In genomic region chr17:33439148-33439547, GRCm38 (mm10) we compare ENCODE assay signal across 8 mouse cellular contexts. TPM values are rescaled to one million over a fixed set of nuclear protein-coding genes. Genes with fewer than 3 reads are reported as not detected.
DNase-seq lines count a peak whose midpoint lies in the region; ATAC-seq and TF ChIP-seq lines count a peak whose summit lies in the region.

No protein-coding gene starts in this region.

- no peak overlapping the region for H3K4me3 ChIP-seq in forebrain, embryonic 10.5 days
- no peak overlapping the region for H3K4me3 ChIP-seq in forebrain, embryonic 15.5 days
- H3K4me3 ChIP-seq in bone marrow macrophage, adult 2 months (ENCODE audit: insufficient read depth, low read length) = no peak overlapping the region
- no peak overlapping the region for H3K4me3 ChIP-seq in midbrain, embryonic 12.5 days

- H3K27ac ChIP-seq in forebrain, embryonic 10.5 days = no peak overlapping the region
- no peak overlapping the region for H3K27ac ChIP-seq in forebrain, embryonic 15.5 days (replicated peaks)
- no peak overlapping the region for H3K27ac ChIP-seq in bone marrow macrophage, adult 2 months (ENCODE audit: insufficient read depth, low read depth, low read length)
- no peak overlapping the region for H3K27ac ChIP-seq in midbrain, embryonic 12.5 days (replicated peaks)

- no peak overlapping the region for H3K4me2 ChIP-seq in forebrain, embryonic 15.5 days (replicated peaks)
- H3K4me2 ChIP-seq in midbrain, embryonic 12.5 days (replicated peaks) = no peak overlapping the region

- peak; percentile 34; the same call in 1 of the 2 replicates for TF ChIP-seq CTCF in bone marrow macrophage, adult 2 months (IDR thresholded peaks at IDR 0.05; ENCODE audit: low read depth, low read length)

- 74% methylated on average over 1 of the region's 1 CpGs for WGBS in forebrain, embryonic 10.5 days
- whole genome bisulfite sequencing in forebrain, embryonic 15.5 days = 68% methylated on average over 1 of the region's 1 CpGs
- 71% methylated on average over 1 of the region's 1 CpGs for WGBS in midbrain, embryonic 12.5 days

- TF ChIP-seq POLR2A in bone marrow macrophage, adult 2 months (IDR thresholded peaks at IDR 0.05; ENCODE audit: borderline replicate concordance, low read depth, low read length) = no peak

- ATAC-seq in forebrain, embryonic 15.5 days (replicated peaks) = no peak
- ATAC-seq in erythroid progenitor cell, adult 5-6 weeks (replicated peaks; ENCODE audit: low FRiP score, poor library complexity, severe bottlenecking) = peak; percentile 61; the same call in 1 of the 2 replicates
- ATAC-seq in midbrain, embryonic 12.5 days (ENCODE audit: low FRiP score, low read depth) = peak; percentile 49; the same call in 1 of the 2 replicates

- no peaks in the 10 kb centered on the region for H3K27me3 ChIP-seq in forebrain, embryonic 10.5 days (ENCODE audit: poor library complexity, severe bottlenecking)
- H3K27me3 ChIP-seq in forebrain, embryonic 15.5 days = no peaks in the 10 kb centered on the region
- no peaks in the 10 kb centered on the region for H3K27me3 ChIP-seq in midbrain, embryonic 12.5 days

- H3K9me3 ChIP-seq in forebrain, embryonic 10.5 days = no peaks in the 10 kb centered on the region
- H3K9me3 ChIP-seq in forebrain, embryonic 15.5 days = no peaks in the 10 kb centered on the region
- no peaks in the 10 kb centered on the region for H3K9me3 ChIP-seq in midbrain, embryonic 12.5 days

- no peaks in the 10 kb centered on the region for H3K4me1 ChIP-seq in forebrain, embryonic 10.5 days
- H3K4me1 ChIP-seq in forebrain, embryonic 15.5 days = no peaks in the 10 kb centered on the region
- peaks cover 21% of the 10 kb centered on the region for H3K4me1 ChIP-seq in bone marrow macrophage, adult 2 months (ENCODE audit: control insufficient read depth, insufficient read depth, low read length)
- no peaks in the 10 kb centered on the region for H3K4me1 ChIP-seq in midbrain, embryonic 12.5 days

- no peaks in the 10 kb centered on the region for H3K36me3 ChIP-seq in forebrain, embryonic 10.5 days (replicated peaks)
- no peaks in the 10 kb centered on the region for H3K36me3 ChIP-seq in forebrain, embryonic 15.5 days
- H3K36me3 ChIP-seq in midbrain, embryonic 12.5 days = no peaks in the 10 kb centered on the region

- no peak overlapping the region for H3K9ac ChIP-seq in forebrain, embryonic 15.5 days (replicated peaks)
- no peak overlapping the region for H3K9ac ChIP-seq in midbrain, embryonic 12.5 days (replicated peaks)

- DNase-seq in forebrain, embryonic 10.5 days (ENCODE audit: extremely low spot score, low spot score) = peak; percentile 60
- peak; percentile 87 for DNase-seq in heart, postnatal 4 days
- peak; percentile 56 to 75 for DNase-seq in left cerebral cortex, adult 18-20 months (ENCODE audit: low spot score in 2 of 2)
- DNase-seq in spleen, postnatal 36 days (ENCODE audit: low spot score in 2 of 2) = peak; percentile 45 to 60

RNA-seq across cellular contexts. Expression of gene Actl9, which starts 6.5 kb away (rescaled TPM):
- polyA plus RNA-seq in forebrain, embryonic 10.5 days (2016; fragmentation: Nextera tagmentation; extraction: Ambion mirVana) = not detected in 2 replicates
- not detected in 2 replicates for polyA plus RNA-seq in forebrain, embryonic 15.5 days (2015; fragmentation: Nextera tagmentation; extraction: Ambion mirVana)
- polyA plus RNA-seq in bone marrow macrophage, adult 2 months (2012; ENCODE audit: insufficient read depth, insufficient read length, missing spikeins) = not detected in 2 replicates
- not detected in 2 replicates for total RNA-seq in erythroid progenitor cell, adult 5-6 weeks (2015; ENCODE audit: low replicate concordance)
- not detected in 2 replicates for total RNA-seq in erythroid progenitor cell, adult 5-6 weeks (2017; ENCODE audit: low replicate concordance)
- not detected for total RNA-seq in heart, postnatal 4 days (2021)
- not detected for total RNA-seq in left cerebral cortex, adult 18-20 months (2021)
- not detected in 2 replicates for polyA plus RNA-seq in midbrain, embryonic 12.5 days (2016; fragmentation: Nextera tagmentation; extraction: Ambion mirVana)

RNA-seq across cellular contexts. Expression of gene Zfp101, which starts 44.7 kb away (rescaled TPM):
- 18.3 and 20.4 TPM in 2 replicates for polyA plus RNA-seq in forebrain, embryonic 10.5 days (2016; fragmentation: Nextera tagmentation; extraction: Ambion mirVana)
- polyA plus RNA-seq in forebrain, embryonic 15.5 days (2015; fragmentation: Nextera tagmentation; extraction: Ambion mirVana) = 20.2 and 20.6 TPM in 2 replicates
- polyA plus RNA-seq in bone marrow macrophage, adult 2 months (2012; ENCODE audit: insufficient read depth, insufficient read length, missing spikeins) = 9.1 and 10.4 TPM in 2 replicates
- 30.6 and 50.3 TPM in 2 replicates for total RNA-seq in erythroid progenitor cell, adult 5-6 weeks (2015; ENCODE audit: low replicate concordance)
- 26.9 and 141 TPM in 2 replicates for total RNA-seq in erythroid progenitor cell, adult 5-6 weeks (2017; ENCODE audit: low replicate concordance)
- total RNA-seq in heart, postnatal 4 days (2021) = 1 to 10 TPM; 7.2 to 9.7 TPM
- 10 to 100 TPM; 14.1 to 19.2 TPM for total RNA-seq in left cerebral cortex, adult 18-20 months (2021)
- polyA plus RNA-seq in midbrain, embryonic 12.5 days (2016; fragmentation: Nextera tagmentation; extraction: Ambion mirVana) = 20.8 and 23.2 TPM in 2 replicates
